Comparison of ENCODE assay signal across 8 mouse cellular contexts in genomic region chr1:126737554-126738290, GRCm38 (mm10).
A peak's percentile ranks its signal among the peaks of the same experiment; 100 is the strongest.
DNase-seq lines count a peak whose midpoint lies in the region; ATAC-seq and TF ChIP-seq lines count a peak whose summit lies in the region.

No protein-coding gene starts in this region.

- no peaks in the 10 kb centered on the region; the same call in 1 of the 2 replicates for H3K4me1 ChIP-seq in embryonic facial prominence, embryonic 11.5 days (ENCODE audit: control insufficient read depth, insufficient read depth, low read length)
- peaks cover 5% of the 10 kb centered on the region; the same call in 1 of the 2 replicates for H3K4me1 ChIP-seq in intestine, embryonic 14.5 days (replicated peaks; ENCODE audit: control insufficient read depth, insufficient read depth, low read length)
- peaks cover 2% of the 10 kb centered on the region; the same call in 1 of the 2 replicates for H3K4me1 ChIP-seq in small intestine, adult 2 months (ENCODE audit: control insufficient read depth, insufficient read depth, insufficient read length, low read length)

- peak overlapping the region; percentile 65 for H3K4me2 ChIP-seq in embryonic facial prominence, embryonic 11.5 days (ENCODE audit: low read depth, low read length)
- peak overlapping the region; percentile 63 for H3K4me2 ChIP-seq in intestine, embryonic 14.5 days (ENCODE audit: low read length)

- ATAC-seq in embryonic facial prominence, embryonic 11.5 days (replicated peaks; ENCODE audit: insufficient number of reproducible peaks, low FRiP score, low TSS enrichment, low read depth) = peak; percentile 65; the same call in 1 of the 2 replicates
- ATAC-seq in granulocyte monocyte progenitor cell, adult 5-6 weeks (replicated peaks; ENCODE audit: poor library complexity, severe bottlenecking) = peak; percentile 37; the same call in 1 of the 2 replicates
- peak; percentile 71; the same call in 1 of the 2 replicates for ATAC-seq in intestine, embryonic 14.5 days (replicated peaks; ENCODE audit: low FRiP score, low TSS enrichment, low read depth)

- H3K36me3 ChIP-seq in embryonic facial prominence, embryonic 11.5 days (replicated peaks; ENCODE audit: control insufficient read depth, insufficient read depth, low read depth, low read length) = no peaks in the 10 kb centered on the region
- H3K36me3 ChIP-seq in intestine, embryonic 14.5 days (ENCODE audit: control insufficient read depth, insufficient read depth, low read length) = no peaks in the 10 kb centered on the region
- no peaks in the 10 kb centered on the region for H3K36me3 ChIP-seq in small intestine, adult 2 months (ENCODE audit: control insufficient read depth, insufficient read depth, low read length)

- no peaks in the 10 kb centered on the region; the same call in 1 of the 2 replicates for H3K27me3 ChIP-seq in embryonic facial prominence, embryonic 11.5 days (ENCODE audit: control insufficient read depth, insufficient read depth, low read length)
- no peaks in the 10 kb centered on the region for H3K27me3 ChIP-seq in intestine, embryonic 14.5 days (replicated peaks; ENCODE audit: control insufficient read depth, insufficient read depth, low read length)
- no peaks in the 10 kb centered on the region for H3K27me3 ChIP-seq in small intestine, adult 2 months (ENCODE audit: control insufficient read depth, insufficient read depth, low read length)

- no peak for TF ChIP-seq POLR2A in brain, embryonic 14.5 days (IDR thresholded peaks at IDR 0.05; ENCODE audit: borderline replicate concordance, extremely low read depth, insufficient read depth, insufficient read length, poor library complexity, severe bottlenecking)
- TF ChIP-seq POLR2A in small intestine, adult 2 months (IDR thresholded peaks at IDR 0.05; ENCODE audit: low read depth, low read length) = peak; percentile 53; the same call in 1 of the 2 replicates

- H3K9ac ChIP-seq in embryonic facial prominence, embryonic 11.5 days (replicated peaks; ENCODE audit: low read length) = peak overlapping the region; percentile 43
- H3K9ac ChIP-seq in intestine, embryonic 14.5 days (ENCODE audit: low read length) = peak overlapping the region; percentile 52

- no peak for TF ChIP-seq CTCF in brain, embryonic 14.5 days (IDR thresholded peaks at IDR 0.05; ENCODE audit: borderline replicate concordance, extremely low read depth, insufficient read depth, insufficient read length)
- TF ChIP-seq CTCF in small intestine, adult 2 months (IDR thresholded peaks at IDR 0.05; ENCODE audit: extremely low read depth, insufficient read length, insufficient replicate concordance, low read depth, low read length) = no peak

- no peaks in the 10 kb centered on the region for H3K9me3 ChIP-seq in embryonic facial prominence, embryonic 11.5 days (replicated peaks; ENCODE audit: control insufficient read depth, low read length)
- no peaks in the 10 kb centered on the region for H3K9me3 ChIP-seq in intestine, embryonic 14.5 days (ENCODE audit: control insufficient read depth, low read length)

- H3K4me3 ChIP-seq in embryonic facial prominence, embryonic 11.5 days (ENCODE audit: low read depth, low read length) = peak overlapping the region; percentile 31
- peak overlapping the region; percentile 45 for H3K4me3 ChIP-seq in intestine, embryonic 14.5 days (ENCODE audit: low read depth, low read length)
- H3K4me3 ChIP-seq in small intestine, adult 2 months (ENCODE audit: low read depth, low read length) = peak overlapping the region; percentile 67

- H3K27ac ChIP-seq in embryonic facial prominence, embryonic 11.5 days (replicated peaks; ENCODE audit: low read depth, low read length) = 0 out of 2 replicates have a peak overlapping the region, but pooled peaks have one; percentile 44
- 0 out of 2 replicates have a peak overlapping the region, but pooled peaks have one; percentile 33 for H3K27ac ChIP-seq in intestine, embryonic 14.5 days (ENCODE audit: low read depth)
- peak overlapping the region; percentile 50 for H3K27ac ChIP-seq in small intestine, adult 2 months (ENCODE audit: insufficient read depth, low read depth, low read length)

- peak; percentile 88 for DNase-seq in brain, embryonic 14.5 days (ENCODE audit: low read depth)
- DNase-seq in embryonic facial prominence, embryonic 11.5 days (ENCODE audit: low spot score) = peak; percentile 64
- peak; percentile 84 for DNase-seq in intestine, embryonic 14.5 days (ENCODE audit: low spot score)
- DNase-seq in left cerebral cortex, adult 9 months (ENCODE audit: low spot score in 2 of 2) = peak; percentile 3 to 14
- peak; percentile 52 for DNase-seq in lung, postnatal 36 days
- DNase-seq in thymus, adult 18-20 months = no peak

- WGBS in embryonic facial prominence, embryonic 11.5 days = 6% methylated on average over 18 of the region's 18 CpGs
- WGBS in intestine, embryonic 14.5 days = 6% methylated on average over 18 of the region's 18 CpGs
- WGBS in small intestine, adult 2 months = 9% methylated on average over 18 of the region's 18 CpGs

Comparison
In these comparisons a context has a peak if more than half of its experiments do, and no peak if none do; other contexts are left out.
1. DNase-seq: peak in brain, embryonic 14.5 days (single experiment), embryonic facial prominence, embryonic 11.5 days (single experiment), intestine, embryonic 14.5 days (single experiment), left cerebral cortex, adult 9 months (2 of 2) and lung, postnatal 36 days (single experiment); none in thymus, adult 18-20 months (0 of 2).
2. Peak in every context shown above with its lines, with median percentiles within 50 percentile points of each other: ATAC-seq, H3K27ac ChIP-seq and H3K4me3 ChIP-seq.